Mouse (Mus musculus): Measurements from ENCODE around the gene Rbms3. TPM values are rescaled to one million over a fixed set of nuclear protein-coding genes. Genes with fewer than 3 reads are reported as not detected.

Gene Rbms3
- total and polyA plus RNA-seq, 3 experiments, result not detected

DNA sequence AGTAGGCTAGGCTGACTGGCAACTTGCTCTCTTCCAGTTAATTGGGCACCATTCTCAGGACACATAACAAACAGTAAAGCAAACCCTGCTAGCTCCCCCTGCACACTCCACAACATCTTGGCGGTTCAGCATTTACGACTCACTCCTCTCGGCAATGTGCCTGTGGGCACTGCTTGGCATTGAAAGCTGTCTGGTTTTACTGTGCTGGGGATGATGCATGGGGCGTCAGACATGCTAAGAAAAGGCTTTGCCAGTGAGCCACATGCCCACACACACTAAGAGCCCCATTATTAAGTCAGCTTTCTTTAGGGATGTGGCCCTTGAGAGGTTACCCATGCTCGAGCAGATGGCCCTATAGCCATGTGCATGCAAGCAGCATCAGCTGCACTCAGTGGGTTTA, 820.5 kb downstream of the Rbms3 start:
- Histone ChIP-seq H3K9me3 (replicated peaks; ENCODE audit: low read length) (peaks cover 68% of the 10 kb centered on the region), H3K4me3 (replicated peaks in 1 of 3; ENCODE audit: low read depth in 2 of 3, low read length in 2 of 3, poor library complexity in 1 of 3) (no peak overlapping the region), H3K79me2 (replicated peaks; ENCODE audit: control insufficient read depth, extremely low read depth, insufficient read depth, poor library complexity, severe bottlenecking) (no peaks in the 10 kb centered on the region), H3K36me3 (replicated peaks in 1 of 2; ENCODE audit: control insufficient read depth in 1 of 2, insufficient read depth in 1 of 2, low read length in 1 of 2) (no peaks in the 10 kb centered on the region), H3K4me2 (ENCODE audit: insufficient read depth, low read depth, poor library complexity, severe bottlenecking) (no peak overlapping the region), H3K9ac (ENCODE audit: insufficient read depth, low read depth) (no peak overlapping the region), H3K27me3 (replicated peaks) (no peaks in the 10 kb centered on the region), H3K4me1 (ENCODE audit: control insufficient read depth in 1 of 2, insufficient read depth in 2 of 2) (no peaks in the 10 kb centered on the region), H3K27ac (ENCODE audit: insufficient read depth, low read depth) (no peak overlapping the region)
- dilution Hi-C loops (cut with MboI; ENCODE audit: extremely low pct_ligation_motif_present, extremely low pct_unique_long_range_greater_than_20kb, low sequenced_read_pairs) (no loop called here), in situ Hi-C loops (cut with MboI; ENCODE audit: low pct_ligation_motif_present, low pct_unique_long_range_greater_than_20kb, low sequenced_read_pairs) (no loop called here)
- no peak for DNase-seq (ENCODE audit: extremely low read depth)
- TF ChIP-seq JUN (IDR thresholded peaks at IDR 0.05; ENCODE audit: insufficient read depth, low read depth, low read length), result no peak
- TF ChIP-seq GABPA (IDR thresholded peaks at IDR 0.05; ENCODE audit: insufficient replicate concordance, low read depth, low read length), result no peak
- TF ChIP-seq CHD2 (IDR thresholded peaks at IDR 0.05; ENCODE audit: low read length), result no peak
- TF ChIP-seq MAX (IDR thresholded peaks at IDR 0.05; ENCODE audit: low read length), result no peak
- no peak for TF ChIP-seq POLR2A (IDR thresholded peaks at IDR 0.05; ENCODE audit: low read depth, low read length)

DNA sequence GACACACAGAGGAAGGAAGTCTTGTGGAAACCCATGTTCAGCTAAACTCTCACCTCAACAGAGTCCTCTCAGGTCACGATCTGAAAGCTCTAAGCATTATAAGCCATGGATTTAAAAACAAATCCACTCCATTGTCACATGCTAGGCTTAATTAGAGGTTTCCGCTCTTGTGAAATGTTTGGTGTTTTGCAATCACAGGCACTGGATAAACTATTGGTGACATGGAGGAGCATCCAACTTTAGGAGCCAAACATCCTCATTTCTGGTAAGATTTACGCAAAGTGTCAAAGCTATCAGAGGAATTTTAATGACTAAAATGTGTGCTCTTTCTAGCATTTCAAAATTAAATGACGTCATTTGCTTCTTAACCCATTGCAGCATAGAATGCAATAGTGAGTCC, 821.3 kb downstream of the Rbms3 start:
- dilution Hi-C loops (cut with MboI; ENCODE audit: extremely low pct_ligation_motif_present, extremely low pct_unique_long_range_greater_than_20kb, low sequenced_read_pairs), result no loop called here

DNA sequence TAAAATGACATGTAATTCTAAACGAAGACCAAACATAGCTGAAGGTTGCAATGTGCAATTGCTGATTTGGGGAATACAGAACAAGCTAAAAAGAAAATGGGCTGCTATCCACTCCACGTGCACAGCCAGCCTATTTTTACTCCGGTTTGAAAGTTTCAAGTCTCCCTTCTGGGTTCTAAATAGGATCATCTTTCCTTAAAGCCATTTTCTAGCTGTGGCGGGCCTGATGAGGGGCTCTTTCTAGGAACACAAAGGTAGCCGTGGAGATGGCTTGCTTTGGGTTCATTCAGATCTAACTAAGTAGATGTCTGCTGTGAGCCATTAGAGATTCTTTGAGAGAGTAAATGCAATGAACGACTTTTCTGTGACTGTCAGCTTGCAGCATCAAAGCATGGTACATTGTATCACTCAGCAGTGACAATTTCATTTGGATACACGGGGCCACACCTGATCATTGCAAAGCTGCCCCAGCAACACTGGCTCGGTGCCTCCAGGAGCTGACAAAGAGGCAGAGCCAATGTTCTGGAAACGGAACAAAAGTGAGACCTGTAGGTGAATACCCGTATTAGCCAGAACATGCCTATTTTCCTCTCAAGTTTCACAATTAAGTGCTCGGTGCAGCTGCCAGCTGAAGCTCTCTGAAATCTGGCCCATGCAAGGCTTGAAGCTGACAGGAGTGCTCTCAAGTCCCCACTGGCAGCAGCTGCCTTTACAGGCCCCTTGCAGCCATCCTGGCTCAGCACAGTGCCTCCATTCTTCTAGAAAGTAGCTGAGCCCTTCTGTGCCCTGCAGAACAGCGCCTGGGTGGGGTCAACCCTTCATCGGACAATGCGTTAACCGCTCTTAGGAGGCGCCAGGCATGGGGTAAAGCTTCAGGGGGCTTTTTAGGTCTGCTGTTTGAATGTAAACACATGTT, 822.3 kb downstream of the Rbms3 start:
- in situ Hi-C loops (cut with MboI; ENCODE audit: low pct_ligation_motif_present, low pct_unique_long_range_greater_than_20kb, low sequenced_read_pairs) (no loop called here), dilution Hi-C loops (cut with MboI; ENCODE audit: extremely low pct_ligation_motif_present, extremely low pct_unique_long_range_greater_than_20kb, low sequenced_read_pairs) (no loop called here)
- Histone ChIP-seq H3K4me1 (ENCODE audit: control insufficient read depth in 1 of 2, insufficient read depth in 2 of 2) (no peaks in the 10 kb centered on the region), H3K9me3 (replicated peaks; ENCODE audit: low read length) (peaks cover 67% of the 10 kb centered on the region), H3K9ac (ENCODE audit: insufficient read depth, low read depth) (no peak overlapping the region), H3K4me2 (ENCODE audit: insufficient read depth, low read depth, poor library complexity, severe bottlenecking) (no peak overlapping the region), H3K36me3 (replicated peaks in 1 of 2; ENCODE audit: control insufficient read depth in 1 of 2, insufficient read depth in 1 of 2, low read length in 1 of 2) (no peaks in the 10 kb centered on the region), H3K27ac (ENCODE audit: insufficient read depth, low read depth) (no peak overlapping the region), H3K79me2 (replicated peaks; ENCODE audit: control insufficient read depth, extremely low read depth, insufficient read depth, poor library complexity, severe bottlenecking) (no peaks in the 10 kb centered on the region), H3K4me3 (replicated peaks in 1 of 3; ENCODE audit: low read depth in 2 of 3, low read length in 2 of 3, poor library complexity in 1 of 3) (no peak overlapping the region), H3K27me3 (replicated peaks) (no peaks in the 10 kb centered on the region)
- no peak for DNase-seq (ENCODE audit: extremely low read depth)
- TF ChIP-seq ELF1 (IDR thresholded peaks at IDR 0.05; ENCODE audit: low read depth, low read length) (no peak), JUN (IDR thresholded peaks at IDR 0.05; ENCODE audit: insufficient read depth, low read depth, low read length) (no peak), IRF4 (IDR thresholded peaks at IDR 0.05; ENCODE audit: low read depth, low read length) (no peak), MAX (IDR thresholded peaks at IDR 0.05; ENCODE audit: low read length) (no peak), PAX5 (IDR thresholded peaks at IDR 0.05; ENCODE audit: low read length) (no peak), ZNF384 (IDR thresholded peaks at IDR 0.05; ENCODE audit: low read depth, low read length) (no peak), MAFK (IDR thresholded peaks at IDR 0.05; ENCODE audit: insufficient replicate concordance, low read length) (no peak), UBTF (IDR thresholded peaks at IDR 0.05; ENCODE audit: low read depth, low read length) (no peak), KAT2A (IDR thresholded peaks at IDR 0.05; ENCODE audit: insufficient replicate concordance, low read length) (no peak), GABPA (IDR thresholded peaks at IDR 0.05; ENCODE audit: insufficient replicate concordance, low read depth, low read length) (no peak), MEF2A (IDR thresholded peaks at IDR 0.05; ENCODE audit: borderline replicate concordance, low read depth, low read length) (no peak)

More for the DNA sequence above, 821.3 kb downstream of the Rbms3 start:
- Histone ChIP-seq H3K9me3 (replicated peaks; ENCODE audit: low read length) (peaks cover 68% of the 10 kb centered on the region), H3K9ac (ENCODE audit: insufficient read depth, low read depth) (no peak overlapping the region), H3K4me1 (ENCODE audit: control insufficient read depth in 1 of 2, insufficient read depth in 2 of 2) (no peaks in the 10 kb centered on the region), H3K4me3 (replicated peaks in 1 of 3; ENCODE audit: low read depth in 2 of 3, low read length in 2 of 3, poor library complexity in 1 of 3) (no peak overlapping the region), H3K79me2 (replicated peaks; ENCODE audit: control insufficient read depth, extremely low read depth, insufficient read depth, poor library complexity, severe bottlenecking) (no peaks in the 10 kb centered on the region), H3K36me3 (replicated peaks in 1 of 2; ENCODE audit: control insufficient read depth in 1 of 2, insufficient read depth in 1 of 2, low read length in 1 of 2) (no peaks in the 10 kb centered on the region), H3K27me3 (replicated peaks) (no peaks in the 10 kb centered on the region), H3K27ac (ENCODE audit: insufficient read depth, low read depth) (no peak overlapping the region), H3K4me2 (ENCODE audit: insufficient read depth, low read depth, poor library complexity, severe bottlenecking) (no peak overlapping the region)
- in situ Hi-C loops (cut with MboI; ENCODE audit: low pct_ligation_motif_present, low pct_unique_long_range_greater_than_20kb, low sequenced_read_pairs), result no loop called here
- TF ChIP-seq HCFC1 (IDR thresholded peaks at IDR 0.05; ENCODE audit: low read depth, low read length) (no peak), NRF1 (IDR thresholded peaks at IDR 0.05; ENCODE audit: low read depth, low read length) (no peak), USF2 (conservative IDR thresholded peaks at IDR 0.05; ENCODE audit: low read depth, low read length) (no peak), TBP (conservative IDR thresholded peaks at IDR 0.05; ENCODE audit: low read depth, low read length) (no peak), ZMIZ1 (IDR thresholded peaks at IDR 0.05; ENCODE audit: low read depth, low read length) (no peak), MYC (IDR thresholded peaks at IDR 0.05; ENCODE audit: low read depth, low read length) (no peak), MAZ (IDR thresholded peaks at IDR 0.05; ENCODE audit: low read depth, low read length) (no peak), MAX (IDR thresholded peaks at IDR 0.05; ENCODE audit: low read length) (no peak), UBTF (IDR thresholded peaks at IDR 0.05; ENCODE audit: low read depth, low read length) (no peak), JUND (conservative IDR thresholded peaks at IDR 0.05; ENCODE audit: low read depth, low read length) (no peak), SIN3A (IDR thresholded peaks at IDR 0.05; ENCODE audit: low read length) (no peak), E2F4 (IDR thresholded peaks at IDR 0.05; ENCODE audit: insufficient replicate concordance, low read depth, low read length) (no peak), TCF12 (IDR thresholded peaks at IDR 0.05; ENCODE audit: low read depth, low read length) (no peak)
- no peak for DNase-seq (ENCODE audit: extremely low read depth)
